Mouse (Mus musculus): ENCODE data around the gene Nfasc. TPM values are rescaled to one million over a fixed set of nuclear protein-coding genes. Genes with fewer than 3 reads are reported as not detected.

Nfasc gene
- 59.2 and 66.7 TPM in 2 replicates for total RNA-seq (2014; rRNA removed)
- 28.6 and 32.7 TPM in 2 replicates for polyA plus RNA-seq (2015; fragmentation: Nextera tagmentation; extraction: Ambion mirVana)

DNA sequence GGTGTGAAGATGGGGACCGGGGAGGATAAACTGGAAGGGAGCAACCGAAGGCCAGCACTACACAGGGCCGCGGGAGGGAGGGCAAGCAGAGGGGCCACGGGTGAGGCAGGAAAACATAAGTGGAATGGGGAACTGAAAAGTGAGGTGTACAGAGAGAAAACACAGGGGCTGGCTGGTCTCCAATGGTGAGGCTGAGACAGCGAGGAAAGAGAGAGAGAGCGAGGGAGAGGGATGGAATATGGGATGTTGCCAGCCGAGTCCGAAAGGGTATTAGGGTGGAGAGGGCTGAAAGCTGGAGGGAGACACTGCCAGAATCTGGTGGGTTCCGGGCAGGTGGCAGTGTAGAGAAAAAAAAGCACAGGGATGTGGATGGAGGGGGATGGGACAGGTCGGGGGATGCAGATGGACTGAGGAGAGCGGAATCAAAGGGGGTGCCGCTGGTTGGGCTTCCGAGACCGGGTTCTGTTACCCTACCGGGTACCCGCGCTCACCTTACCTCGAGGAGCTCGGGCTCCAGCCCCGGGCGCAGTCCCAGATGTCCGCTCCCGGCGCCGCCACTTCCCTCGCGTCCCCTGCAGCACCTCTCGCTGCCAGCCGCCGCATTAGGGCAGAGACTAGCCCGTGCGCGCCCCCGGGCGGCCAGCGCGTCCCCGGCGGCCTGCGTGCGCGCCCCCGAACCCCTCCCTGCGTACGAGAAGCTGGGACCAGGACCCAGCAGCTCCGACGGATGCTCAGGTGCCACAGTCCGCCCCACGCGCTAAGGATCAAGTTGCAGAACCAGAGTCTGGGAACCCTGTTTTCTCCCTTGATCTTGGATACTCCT lies at the start of gene Nfasc:
Gene Nfasc, minus strand, starts transcription at position 623 of the 823 bp plus-strand sequence.
- 2% methylated on average over 51 of the region's 51 CpGs for WGBS
- peaks cover 12% of the 10 kb centered on the region; the same call in 1 of the 2 replicates for H3K4me1 ChIP-seq (ENCODE audit: insufficient read depth, low read length)
- peak within 1 kb of the TSS; percentile 96 for H3K4me2 ChIP-seq (ENCODE audit: low read depth, low read length, poor library complexity, severe bottlenecking)
- peak within 1 kb of the TSS; percentile 86 for H3K27ac ChIP-seq (ENCODE audit: low read depth, low read length)
- DNase-seq (ENCODE audit: low spot score) (peak; percentile 89), ATAC-seq (ENCODE audit: low FRiP score) (peak; percentile 57)
- no peaks in the 10 kb centered on the region for H3K9me3 ChIP-seq (ENCODE audit: low read length)
- peak within 1 kb of the TSS; percentile 78 for H3K9ac ChIP-seq (replicated peaks; ENCODE audit: low read length, poor library complexity, severe bottlenecking)
- peak within 1 kb of the TSS; percentile 68 for H3K4me3 ChIP-seq (ENCODE audit: low read depth, low read length)
- H3K27me3 ChIP-seq (ENCODE audit: insufficient read depth, low read length): no peaks in the 10 kb centered on the region
- peak; percentile 39; the same call in 1 of the 2 replicates for TF ChIP-seq CTCF (IDR thresholded peaks at IDR 0.05)
- H3K36me3 ChIP-seq (ENCODE audit: insufficient read depth, low read length): no peaks in the 10 kb centered on the region

DNA sequence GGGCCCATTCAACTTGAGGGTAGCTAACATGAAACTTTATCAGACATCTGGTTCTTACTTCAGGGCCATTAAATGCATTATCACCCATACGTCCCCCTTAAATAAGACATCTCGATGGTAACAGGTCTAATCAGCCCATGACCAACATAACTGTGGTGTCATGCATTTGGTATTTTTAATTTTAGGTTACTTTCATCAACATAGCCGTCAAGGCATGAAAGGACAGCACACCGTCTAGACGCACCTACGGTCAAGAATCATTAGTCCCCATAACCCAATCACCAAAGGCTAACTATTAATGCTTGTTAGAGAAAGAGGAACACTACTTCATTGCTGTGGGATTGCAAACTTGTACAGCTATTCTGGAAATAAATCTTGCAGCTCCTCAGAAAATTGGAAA lies 49.5 kb upstream of the Nfasc start:
- no peak for TF ChIP-seq CTCF (IDR thresholded peaks at IDR 0.05)
- no peak for ATAC-seq (ENCODE audit: low FRiP score)
- H3K9ac ChIP-seq (replicated peaks; ENCODE audit: low read length, poor library complexity, severe bottlenecking): no peak overlapping the region
- 89% methylated on average over 6 of the region's 6 CpGs for WGBS
- H3K4me3 ChIP-seq (ENCODE audit: low read depth, low read length): no peak overlapping the region
- no peaks in the 10 kb centered on the region for H3K36me3 ChIP-seq (ENCODE audit: insufficient read depth, low read length)
- H3K9me3 ChIP-seq (ENCODE audit: low read length): no peaks in the 10 kb centered on the region
- H3K27ac ChIP-seq (ENCODE audit: low read depth, low read length): no peak overlapping the region
- H3K4me1 ChIP-seq (ENCODE audit: insufficient read depth, low read length): no peaks in the 10 kb centered on the region
- no peak for DNase-seq (ENCODE audit: low spot score)
- H3K4me2 ChIP-seq (ENCODE audit: low read depth, low read length, poor library complexity, severe bottlenecking): no peak overlapping the region
- H3K27me3 ChIP-seq (ENCODE audit: insufficient read depth, low read length): no peaks in the 10 kb centered on the region

DNA sequence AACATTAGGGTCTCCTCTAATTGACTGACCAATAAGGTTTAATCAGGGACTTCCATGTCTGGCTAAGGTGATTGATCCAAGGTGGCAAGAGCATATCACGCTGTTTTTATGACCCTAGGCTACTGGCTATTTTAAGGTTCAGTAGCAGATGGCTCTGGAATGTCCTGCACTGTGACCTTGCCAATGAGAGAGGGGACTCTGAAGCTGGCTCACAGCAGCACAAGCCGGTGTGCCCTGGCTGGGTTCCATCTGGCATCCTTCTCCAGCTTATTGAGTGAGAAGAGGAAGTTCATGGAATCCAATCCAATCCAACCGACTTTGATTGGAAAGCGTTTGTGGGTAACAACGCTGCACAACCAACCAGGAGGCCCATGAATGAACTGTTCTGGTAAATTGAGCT lies 45.3 kb upstream of the Nfasc start:
- TF ChIP-seq CTCF (IDR thresholded peaks at IDR 0.05): no peak
- Histone ChIP-seq H3K9ac (replicated peaks; ENCODE audit: low read length, poor library complexity, severe bottlenecking) (no peak overlapping the region), H3K36me3 (ENCODE audit: insufficient read depth, low read length) (no peaks in the 10 kb centered on the region), H3K9me3 (ENCODE audit: low read length) (no peaks in the 10 kb centered on the region), H3K27me3 (ENCODE audit: insufficient read depth, low read length) (no peaks in the 10 kb centered on the region), H3K4me3 (ENCODE audit: low read depth, low read length) (no peak overlapping the region), H3K4me2 (ENCODE audit: low read depth, low read length, poor library complexity, severe bottlenecking) (no peak overlapping the region), H3K4me1 (ENCODE audit: insufficient read depth, low read length) (no peaks in the 10 kb centered on the region; the same call in 1 of the 2 replicates), H3K27ac (ENCODE audit: low read depth, low read length) (no peak overlapping the region)
- ATAC-seq (ENCODE audit: low FRiP score) (no peak), DNase-seq (ENCODE audit: low spot score) (peak; percentile 70)
- 60% methylated on average over 5 of the region's 5 CpGs for WGBS

DNA sequence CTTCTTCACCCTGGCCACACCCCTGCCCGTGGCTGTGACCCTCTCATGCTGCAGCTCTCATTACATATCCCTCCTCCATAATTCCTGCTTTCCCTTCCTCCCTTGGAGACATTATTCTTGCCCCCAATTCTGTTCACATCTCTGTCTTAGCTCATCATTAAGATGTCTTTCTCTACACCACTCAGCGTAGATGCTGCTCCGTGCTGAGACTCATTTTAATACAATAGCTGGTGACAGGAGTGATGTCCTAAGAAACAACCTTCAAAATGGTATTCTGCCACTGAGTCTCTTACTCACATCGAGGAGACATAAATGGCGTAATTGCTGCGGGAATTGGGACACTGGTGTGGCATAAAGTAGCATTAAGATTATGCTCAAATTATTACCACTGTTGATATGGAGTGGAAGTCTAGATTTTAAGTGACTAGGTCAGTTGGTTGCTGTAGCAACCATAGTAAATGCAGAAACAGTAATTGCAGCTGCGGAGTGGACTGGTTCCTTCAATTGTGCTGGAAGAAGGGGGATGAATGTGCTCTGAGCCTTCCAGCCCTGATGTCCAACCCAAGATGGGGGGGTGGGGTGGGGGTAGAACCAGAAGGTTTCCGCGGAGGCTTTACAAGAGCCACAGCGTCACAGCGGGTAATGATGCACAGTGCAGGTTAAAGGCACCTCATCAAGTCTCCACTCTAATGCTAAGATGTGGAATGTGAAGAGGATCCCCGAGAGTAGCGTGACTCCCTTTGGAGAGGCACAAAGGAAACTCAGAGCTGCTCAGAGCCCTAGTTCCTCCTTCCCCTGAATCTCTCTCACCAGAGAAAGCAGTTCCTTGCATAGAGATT lies 40.2 kb upstream of the Nfasc start:
- Histone ChIP-seq H3K4me3 (ENCODE audit: low read depth, low read length) (no peak overlapping the region), H3K27me3 (ENCODE audit: insufficient read depth, low read length) (no peaks in the 10 kb centered on the region), H3K4me2 (ENCODE audit: low read depth, low read length, poor library complexity, severe bottlenecking) (no peak overlapping the region), H3K9me3 (ENCODE audit: low read length) (no peaks in the 10 kb centered on the region), H3K4me1 (ENCODE audit: insufficient read depth, low read length) (no peaks in the 10 kb centered on the region; the same call in 1 of the 2 replicates), H3K27ac (ENCODE audit: low read depth, low read length) (peak overlapping the region; percentile 40), H3K9ac (replicated peaks; ENCODE audit: low read length, poor library complexity, severe bottlenecking) (no peak overlapping the region), H3K36me3 (ENCODE audit: insufficient read depth, low read length) (no peaks in the 10 kb centered on the region)
- ATAC-seq (ENCODE audit: low FRiP score) (peak; percentile 74), DNase-seq (ENCODE audit: low spot score) (peak; percentile 51)
- WGBS: 47% methylated on average over 13 of the region's 13 CpGs
- no peak for TF ChIP-seq CTCF (IDR thresholded peaks at IDR 0.05)

DNA sequence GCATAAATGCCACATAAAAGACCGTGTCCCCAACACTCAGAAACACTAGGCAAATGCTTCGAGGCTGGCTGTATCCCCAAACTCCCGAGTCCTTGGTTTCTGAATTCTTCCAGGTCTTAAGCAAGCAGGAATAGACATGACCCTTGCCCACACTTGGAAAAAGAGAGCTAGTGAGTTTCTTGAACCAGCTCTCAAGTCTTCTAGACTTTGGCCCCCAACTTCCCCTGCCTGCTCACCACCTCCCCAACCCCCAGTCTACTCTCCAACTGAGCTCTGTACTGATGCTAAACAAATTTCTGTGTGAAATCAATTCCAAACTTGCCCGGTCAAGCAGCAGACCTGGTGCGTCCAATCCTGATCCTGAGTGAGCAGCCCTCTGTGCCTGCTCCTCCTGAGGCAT lies 39.4 kb upstream of the Nfasc start:
- DNase-seq (ENCODE audit: low spot score) (no peak), ATAC-seq (ENCODE audit: low FRiP score) (no peak)
- Histone ChIP-seq H3K9me3 (ENCODE audit: low read length) (no peaks in the 10 kb centered on the region), H3K9ac (replicated peaks; ENCODE audit: low read length, poor library complexity, severe bottlenecking) (no peak overlapping the region), H3K4me3 (ENCODE audit: low read depth, low read length) (no peak overlapping the region), H3K4me1 (ENCODE audit: insufficient read depth, low read length) (no peaks in the 10 kb centered on the region; the same call in 1 of the 2 replicates), H3K27ac (ENCODE audit: low read depth, low read length) (0 out of 2 replicates have a peak overlapping the region, but pooled peaks have one; percentile 40), H3K27me3 (ENCODE audit: insufficient read depth, low read length) (no peaks in the 10 kb centered on the region), H3K36me3 (ENCODE audit: insufficient read depth, low read length) (no peaks in the 10 kb centered on the region), H3K4me2 (ENCODE audit: low read depth, low read length, poor library complexity, severe bottlenecking) (no peak overlapping the region)
- no peak for TF ChIP-seq CTCF (IDR thresholded peaks at IDR 0.05)
- 86% methylated on average over 5 of the region's 5 CpGs for WGBS
